Mouse (Mus musculus) heart, postnatal 36 days (tissue): ENCODE data around the gene Gpx5. TPM values are rescaled to one million over a fixed set of nuclear protein-coding genes. Genes with fewer than 3 reads are reported as not detected.

Experiments used
- DNase-seq, 2 experiments: peaks; one replicate each; pipeline ENCODE4 v3.0.0; 2021 to 2022
- intact Hi-C: fragments of 180-260 bp; cut with DNase I; formaldehyde crosslinking; loops from one replicate; pipeline ENCODE4 v1.15.1; 2025
- total RNA-seq, 2 experiments: library from RNA; stranded (reverse); gene quantifications; 2 replicates each; pipeline ENCODE4 v1.2.3; 2021

Gene Gpx5
- total RNA-seq, 2 experiments from 2014 or later, result not detected

GRCm38 (mm10) chr13:21242408-21243125 is 50.0 kb downstream of the Gpx5 start:
- no peak for DNase-seq
- intact Hi-C loops, result no loop called here

- intact Hi-C loops, result no loop called here
- DNase-seq, result no peak
Measured at GRCm38 (mm10) chr13:21240788-21241187, 51.7 kb downstream of the Gpx5 start.

- DNase-seq, result no peak
- intact Hi-C loops, result no loop called here
Measured at GRCm38 (mm10) chr13:21237161-21237560, 55.4 kb downstream of the Gpx5 start.

GRCm38 (mm10) chr13:21236714-21237113 is 55.8 kb downstream of the Gpx5 start:
- no peak for DNase-seq
- intact Hi-C loops, result no loop called here

Other genes starting within 250 kb of the Gpx5 start
- gene Olfr1370, start 217.8 kb downstream of the Gpx5 start, total RNA-seq, result not detected
- gene Olfr1369-ps1, start 181.2 kb downstream of the Gpx5 start, total RNA-seq, result not detected
- gene Olfr263, start 163.1 kb downstream of the Gpx5 start, total RNA-seq, result not detected
- not detected for gene Olfr1368, start 146.9 kb downstream of the Gpx5 start, total RNA-seq
- gene Trim27, start 113.3 kb downstream of the Gpx5 start, total RNA-seq, result 10 to 100 TPM; 19.7 to 20.0 TPM
- gene Gpx6, start 19.4 kb upstream of the Gpx5 start, total RNA-seq, result not detected
- not detected for gene Olfr1367, start 54.2 kb upstream of the Gpx5 start, total RNA-seq
- 1 to 10 TPM; 5.3 to 5.8 TPM for gene Zscan12, start 70.1 kb upstream of the Gpx5 start, total RNA-seq
- 10 to 100 TPM; 26.4 to 31.2 TPM for gene Zkscan3, start 110.0 kb upstream of the Gpx5 start, total RNA-seq
- gene Pgbd1, start 148.3 kb upstream of the Gpx5 start, total RNA-seq, result under 1 TPM; 0.30 to 0.42 TPM
- 10 to 100 TPM; 20.4 to 23.2 TPM for gene Zscan26, start 161.0 kb upstream of the Gpx5 start, total RNA-seq
- gene Nkapl, start 175.8 kb upstream of the Gpx5 start, total RNA-seq, result under 1 TPM; 0.67 to 0.76 TPM
- gene Zkscan4, start 186.2 kb upstream of the Gpx5 start, total RNA-seq, result 1 to 10 TPM; 1.2 to 1.5 TPM
- not detected for gene Gm10065, start 186.7 kb upstream of the Gpx5 start, total RNA-seq
- 10 to 100 TPM; 26.5 to 28.1 TPM for gene AK157302, start 202.5 kb upstream of the Gpx5 start, total RNA-seq
- gene Gm11273, start 208.7 kb upstream of the Gpx5 start, total RNA-seq, result 100 to 1,000 TPM; 247 to 265 TPM
- gene Zkscan8, start 238.4 kb upstream of the Gpx5 start, total RNA-seq, result 10 to 100 TPM in 1 of 2 experiments, 1 to 10 TPM in 1; 9.0 to 14.6 TPM